Mouse (Mus musculus): ENCODE measurements at regions not wholly inside any gene's neighbourhood (a gene's known extent, or its start where the extent isn't known, plus 50 kb on each side); places are given as distances from the start of the nearest gene placed in this dataset.
"Not testable (repeated sequence)": the region's sequence is repeated elsewhere in the genome, so short reads cannot be mapped to it uniquely, and the experiment has no call there.

- peak; percentile 29 for DNase-seq
Observed at GRCm38 (mm10) chr5:129256136-129256535, 159.6 kb downstream of the Adgrd1 start.

GRCm38 (mm10) chr5:129257206-129257605 is 160.7 kb downstream of the Adgrd1 start:
- DNase-seq = no peak

GRCm38 (mm10) chr5:129260689-129261088 is 164.1 kb downstream of the Adgrd1 start:
- peak; percentile 53 for DNase-seq

- peak; percentile 21 for DNase-seq
Observed at GRCm38 (mm10) chr5:129263118-129263517, 166.6 kb downstream of the Adgrd1 start.

GRCm38 (mm10) chr5:129264363-129264762 is 167.8 kb downstream of the Adgrd1 start:
- no peak for DNase-seq

- DNase-seq = peak; percentile 66
Observed at GRCm38 (mm10) chr5:129268456-129268855, 171.9 kb downstream of the Adgrd1 start.

- no peak for DNase-seq
Observed at GRCm38 (mm10) chr5:129270051-129270472, 173.5 kb downstream of the Adgrd1 start.

- no peak for DNase-seq
Observed at GRCm38 (mm10) chr5:129281406-129281805, 184.9 kb downstream of the Adgrd1 start.

GRCm38 (mm10) chr5:129282133-129282532 is 185.6 kb downstream of the Adgrd1 start:
- DNase-seq = no peak

GRCm38 (mm10) chr5:129282826-129283225 is 186.3 kb downstream of the Adgrd1 start:
- DNase-seq = no peak

GRCm38 (mm10) chr5:129287481-129287880 is 190.9 kb downstream of the Adgrd1 start:
- peak; percentile 67 for DNase-seq

- not testable (repeated sequence) for DNase-seq
Observed at GRCm38 (mm10) chr5:129292821-129293220, 196.3 kb downstream of the Adgrd1 start.

- peak; percentile 64 for DNase-seq
Observed at GRCm38 (mm10) chr5:129294861-129295542, 198.5 kb downstream of the Adgrd1 start.

- peak; percentile 54 for DNase-seq
Observed at GRCm38 (mm10) chr5:129297657-129298349, 201.3 kb downstream of the Adgrd1 start.

- no peak for DNase-seq
Observed at GRCm38 (mm10) chr5:129298646-129299455, 202.2 kb upstream of the Sfswap start.

GRCm38 (mm10) chr5:129299456-129299765 is 201.6 kb upstream of the Sfswap start:
- peak; percentile 18 for DNase-seq

- DNase-seq = no peak
Observed at GRCm38 (mm10) chr5:129300423-129300822, 200.6 kb upstream of the Sfswap start.

GRCm38 (mm10) chr5:129315626-129316025 is 185.4 kb upstream of the Sfswap start:
- no peak for DNase-seq

- no peak for DNase-seq
Observed at GRCm38 (mm10) chr5:129331094-129331523, 169.9 kb upstream of the Sfswap start.

- DNase-seq = no peak
Observed at GRCm38 (mm10) chr5:129332014-129332413, 169.0 kb upstream of the Sfswap start.

GRCm38 (mm10) chr5:129338511-129338910 is 162.5 kb upstream of the Sfswap start:
- no peak for DNase-seq

- DNase-seq = no peak
Observed at GRCm38 (mm10) chr5:129344038-129344437, 157.0 kb upstream of the Sfswap start.

- peak; percentile 38 for DNase-seq
Observed at GRCm38 (mm10) chr5:129350024-129350423, 151.0 kb upstream of the Sfswap start.

GRCm38 (mm10) chr5:129353549-129353948 is 147.5 kb upstream of the Sfswap start:
- peak; percentile 43 for DNase-seq
